Mouse (Mus musculus) macrophage (primary cell): ENCODE data around the gene Pid1. TPM values are rescaled to one million over a fixed set of nuclear protein-coding genes. Genes with fewer than 3 reads are reported as not detected.

Source experiments
- H3K27ac ChIP-seq: fragments of 350-480 bp; formaldehyde crosslinking; 2 replicates; pipeline ENCODE4 v1.9.0; 2021
- H3K36me3 ChIP-seq: fragments of 350-480 bp; formaldehyde crosslinking; 2 replicates; pipeline ENCODE4 v1.9.0; 2021; ENCODE audit errors: inconsistent target
- H3K4me3 ChIP-seq: fragments of 350-480 bp; formaldehyde crosslinking; 2 replicates; pipeline ENCODE4 v1.9.0; 2021; ENCODE audit errors: inconsistent target
- H3K79me2 ChIP-seq: fragments of 350-480 bp; formaldehyde crosslinking; 2 replicates; pipeline ENCODE4 v1.9.0; 2021; ENCODE audit errors: inconsistent target
- WGBS: methylation state at CpG from one replicate; pipeline ENCODE4 v1.1.7; 2026; ENCODE audit warnings: inconsistent platforms; ENCODE audit not compliant: missing documents; 5-methylcytosine and 5-hydroxymethylcytosine counted together
- polyA plus RNA-seq: library from polyadenylated mRNA; stranded (reverse); fragments of 250-400 nt; gene quantifications from 3 replicates; pipeline ENCODE4 v1.2.4, GENCODE M21; 2018; ENCODE audit warnings: inconsistent platforms

The Pid1 gene
- polyA plus RNA-seq, 1 experiment from 2014 or later: 107 TPM

GRCm38 (mm10) chr1:84271712-84272200, 92.2 kb downstream of the Pid1 start:
- H3K27ac ChIP-seq: no peak overlapping the region
- H3K4me3 ChIP-seq: no peak overlapping the region
- peaks cover 59% of the 10 kb centered on the region for H3K79me2 ChIP-seq
- WGBS: 93% methylated on average over 2 of the region's 2 CpGs
- H3K36me3 ChIP-seq: 0 out of 2 replicates have a peak, but pooled peaks cover 4% of the 10 kb centered on the region

GRCm38 (mm10) chr1:84257656-84258055, 106.3 kb downstream of the Pid1 start:
- no peaks in the 10 kb centered on the region for H3K36me3 ChIP-seq
- WGBS: 75% methylated on average over 2 of the region's 2 CpGs
- peaks cover 100% of the 10 kb centered on the region for H3K79me2 ChIP-seq
- H3K4me3 ChIP-seq: no peak overlapping the region
- H3K27ac ChIP-seq: no peak overlapping the region

- no peak overlapping the region for H3K27ac ChIP-seq
- no peak overlapping the region for H3K4me3 ChIP-seq
- peaks cover 98% of the 10 kb centered on the region for H3K79me2 ChIP-seq
- H3K36me3 ChIP-seq: no peaks in the 10 kb centered on the region
- 74% methylated on average over 4 of the region's 5 CpGs for WGBS
These were observed 109.6 kb downstream of the Pid1 start for GRCm38 (mm10) chr1:84254361-84254760.

GRCm38 (mm10) chr1:84253838-84254237, 110.1 kb downstream of the Pid1 start:
- WGBS: 71% methylated on average over 3 of the region's 3 CpGs
- no peak overlapping the region for H3K27ac ChIP-seq
- peaks cover 98% of the 10 kb centered on the region for H3K79me2 ChIP-seq

GRCm38 (mm10) chr1:84251205-84251604, 112.8 kb downstream of the Pid1 start:
- WGBS: 0% methylated on average over 1 of the region's 1 CpGs
- Histone ChIP-seq H3K27ac (peak overlapping the region; percentile 71), H3K4me3 (no peak overlapping the region)

More at GRCm38 (mm10) chr1:84253838-84254237, 110.1 kb downstream of the Pid1 start:
- Histone ChIP-seq H3K36me3 (no peaks in the 10 kb centered on the region), H3K4me3 (no peak overlapping the region)

GRCm38 (mm10) chr1:84250770-84251169, 113.2 kb downstream of the Pid1 start:
- Histone ChIP-seq H3K36me3 (no peaks in the 10 kb centered on the region), H3K4me3 (no peak overlapping the region), H3K79me2 (peaks cover 98% of the 10 kb centered on the region), H3K27ac (peak overlapping the region; percentile 71)
- WGBS: 40% methylated on average over 1 of the region's 1 CpGs

More at GRCm38 (mm10) chr1:84251205-84251604, 112.8 kb downstream of the Pid1 start:
- peaks cover 98% of the 10 kb centered on the region for H3K79me2 ChIP-seq
- H3K36me3 ChIP-seq: no peaks in the 10 kb centered on the region

- 47% methylated on average over 3 of the region's 6 CpGs for WGBS
- Histone ChIP-seq H3K79me2 (peaks cover 94% of the 10 kb centered on the region), H3K36me3 (no peaks in the 10 kb centered on the region), H3K4me3 (no peak overlapping the region), H3K27ac (peak overlapping the region; percentile 71)
These were observed 114.1 kb downstream of the Pid1 start for GRCm38 (mm10) chr1:84249772-84250338.

- 84% methylated on average over 3 of the region's 3 CpGs for WGBS
- H3K36me3 ChIP-seq: no peaks in the 10 kb centered on the region
- H3K4me3 ChIP-seq: no peak overlapping the region
- H3K27ac ChIP-seq: no peak overlapping the region
- peaks cover 94% of the 10 kb centered on the region for H3K79me2 ChIP-seq
These were observed 116.9 kb downstream of the Pid1 start for GRCm38 (mm10) chr1:84247111-84247510.

GRCm38 (mm10) chr1:84241192-84241828, 122.7 kb downstream of the Pid1 start:
- WGBS: 3% methylated on average over 4 of the region's 4 CpGs
- Histone ChIP-seq H3K79me2 (peaks cover 96% of the 10 kb centered on the region), H3K36me3 (no peaks in the 10 kb centered on the region), H3K4me3 (no peak overlapping the region), H3K27ac (peak overlapping the region; percentile 28)

- Histone ChIP-seq H3K27ac (peak overlapping the region; percentile 28; the same call in 1 of the 2 replicates), H3K36me3 (no peaks in the 10 kb centered on the region), H3K4me3 (no peak overlapping the region), H3K79me2 (peaks cover 100% of the 10 kb centered on the region)
- WGBS: 37% methylated on average over 2 of the region's 2 CpGs
These were observed 123.8 kb downstream of the Pid1 start for GRCm38 (mm10) chr1:84240203-84240602.

GRCm38 (mm10) chr1:84230431-84230830, 133.5 kb downstream of the Pid1 start:
- no peak overlapping the region for H3K27ac ChIP-seq
- H3K36me3 ChIP-seq: no peaks in the 10 kb centered on the region
- peaks cover 98% of the 10 kb centered on the region for H3K79me2 ChIP-seq
- WGBS: 93% methylated on average over 2 of the region's 2 CpGs
- no peak overlapping the region for H3K4me3 ChIP-seq

- WGBS: 97% methylated on average over 7 of the region's 7 CpGs
- H3K4me3 ChIP-seq: no peak overlapping the region
- peaks cover 100% of the 10 kb centered on the region for H3K79me2 ChIP-seq
- no peaks in the 10 kb centered on the region for H3K36me3 ChIP-seq
- no peak overlapping the region for H3K27ac ChIP-seq
These were observed 138.4 kb downstream of the Pid1 start for GRCm38 (mm10) chr1:84225626-84226025.

- 100% methylated on average over 1 of the region's 1 CpGs for WGBS
- peaks cover 95% of the 10 kb centered on the region for H3K79me2 ChIP-seq
- no peak overlapping the region for H3K27ac ChIP-seq
- H3K4me3 ChIP-seq: no peak overlapping the region
- no peaks in the 10 kb centered on the region for H3K36me3 ChIP-seq
These were observed 141.9 kb downstream of the Pid1 start for GRCm38 (mm10) chr1:84222051-84222450.

- no peak overlapping the region for H3K4me3 ChIP-seq
- peaks cover 95% of the 10 kb centered on the region for H3K79me2 ChIP-seq
- no peaks in the 10 kb centered on the region for H3K36me3 ChIP-seq
- peak overlapping the region; percentile 44 for H3K27ac ChIP-seq
- 35% methylated on average over 7 of the region's 7 CpGs for WGBS
These were observed 145.4 kb downstream of the Pid1 start for GRCm38 (mm10) chr1:84218605-84219004.

- 45% methylated on average over 2 of the region's 2 CpGs for WGBS
These were observed 146.2 kb downstream of the Pid1 start for GRCm38 (mm10) chr1:84217777-84218176.

More at GRCm38 (mm10) chr1:84217777-84218176, 146.2 kb downstream of the Pid1 start:
- no peaks in the 10 kb centered on the region for H3K36me3 ChIP-seq
- peak overlapping the region; percentile 44 for H3K27ac ChIP-seq
- H3K4me3 ChIP-seq: no peak overlapping the region
- peaks cover 95% of the 10 kb centered on the region for H3K79me2 ChIP-seq
